Mouse (Mus musculus) lung, postnatal 0 days (tissue): Measurements from ENCODE around the gene Pias3.

Experiments used
- CTCF ChIP-seq: IDR thresholded peaks from 2 replicates; pipeline ENCODE4 v1.5.1; 2016; ENCODE audit warnings: antibody characterized with exemption, mild to moderate bottlenecking
- EP300 ChIP-seq: IDR thresholded peaks from 2 replicates; pipeline ENCODE4 v1.6.1; 2016; ENCODE audit warnings: antibody characterized with exemption, mild to moderate bottlenecking, control low read depth

- no peak for TF ChIP-seq CTCF
- no peak for TF ChIP-seq EP300
Measured at GRCm38 (mm10) chr3:96678456-96678855, 17.7 kb upstream of the Pias3 start.
